Mouse (Mus musculus) testis, adult 2 months (tissue): ENCODE measurements around the gene Smagp.

Experiments used
- CTCF ChIP-seq: fragments of 200-500 bp; IDR thresholded peaks from 2 replicates; pipeline ENCODE4 v1.5.1; 2012; ENCODE audit warnings: low read depth, mild to moderate bottlenecking, inconsistent platforms, low read length, moderate library complexity; ENCODE audit not compliant: control insufficient read depth, insufficient read depth, insufficient replicate concordance
- POLR2A ChIP-seq: fragments of 200-500 bp; IDR thresholded peaks from 2 replicates; pipeline ENCODE4 v1.6.1; 2012; ENCODE audit warnings: low read depth, mild to moderate bottlenecking, inconsistent platforms, low read length, moderate library complexity; ENCODE audit not compliant: control insufficient read depth

GRCm38 (mm10) chr15:100614218-100614995 lies 22.3 kb downstream of the Smagp start:
- TF ChIP-seq CTCF: no peak
- no peak; the same call in 1 of the 2 replicates for TF ChIP-seq POLR2A
